Mouse (Mus musculus) ES-Bruce4 (cell line): ENCODE measurements around the gene Olfml2a.

ENCODE experiments used
- CTCF ChIP-seq: IDR thresholded peaks from one replicate; pipeline ENCODE4 v1.8.1; 2011; ENCODE audit warnings: low read depth, low read length
- EP300 ChIP-seq: IDR thresholded peaks from 2 replicates; pipeline ENCODE4 v1.6.1; 2011; ENCODE audit warnings: low read depth, low read length; ENCODE audit not compliant: insufficient read depth
- POLR2A ChIP-seq: IDR thresholded peaks from one replicate; pipeline ENCODE4 v1.8.1; 2011; ENCODE audit warnings: low read length; ENCODE audit not compliant: insufficient read depth

DNA sequence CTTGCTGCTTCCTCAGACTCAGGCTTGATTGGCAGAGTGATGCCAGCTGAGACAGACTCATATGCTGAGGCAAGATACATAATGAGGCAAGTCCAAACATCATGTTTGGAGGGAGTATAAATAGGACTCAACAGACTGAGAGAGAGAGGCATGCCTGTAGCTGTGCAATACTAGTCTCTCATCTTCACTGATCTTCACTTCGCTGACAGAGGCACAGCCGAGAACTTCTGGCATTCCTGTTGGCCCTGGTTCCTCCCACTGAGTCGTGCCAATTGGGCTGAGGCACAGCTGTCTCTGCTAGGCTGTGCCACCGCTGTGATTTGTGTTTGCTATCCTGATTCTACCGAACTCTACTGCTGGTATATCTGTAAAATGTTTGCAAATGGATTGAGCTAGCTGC is 25.7 kb upstream of the Olfml2a start:
- no peak for TF ChIP-seq EP300
- no peak for TF ChIP-seq CTCF
- TF ChIP-seq POLR2A = no peak
